Mouse (Mus musculus): ENCODE results near the gene Iffo1.
A peak's percentile ranks its signal among the peaks of the same experiment; 100 is the strongest.

DNA sequence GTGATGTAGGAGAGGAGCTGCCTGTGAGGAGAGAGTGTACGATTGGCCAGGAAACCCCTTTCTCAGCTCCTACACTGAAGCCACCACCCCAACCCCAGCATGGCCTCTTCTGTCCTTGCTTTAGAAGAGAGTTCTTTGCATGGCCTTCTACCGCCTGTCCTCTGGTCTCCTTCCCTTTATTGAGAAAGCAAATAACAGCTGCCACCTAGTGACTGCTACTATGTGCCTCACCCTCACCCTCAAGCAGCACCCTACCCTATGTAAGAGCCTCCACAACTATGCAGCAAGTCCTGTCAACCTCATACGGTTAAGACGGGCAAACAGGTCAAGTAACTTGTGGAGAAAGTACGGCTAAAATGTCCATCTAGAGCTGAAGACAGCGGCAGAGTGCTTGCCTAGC, 25.2 kb downstream of the Iffo1 start:
- peak; percentile 59 for TF ChIP-seq CTCF (IDR thresholded peaks at IDR 0.05; ENCODE audit: low read depth)
- no peak for TF ChIP-seq EP300 (IDR thresholded peaks at IDR 0.05; ENCODE audit: low read depth)
